19 mouse cellular contexts compared by ENCODE assay signal in the genomic region with DNA sequence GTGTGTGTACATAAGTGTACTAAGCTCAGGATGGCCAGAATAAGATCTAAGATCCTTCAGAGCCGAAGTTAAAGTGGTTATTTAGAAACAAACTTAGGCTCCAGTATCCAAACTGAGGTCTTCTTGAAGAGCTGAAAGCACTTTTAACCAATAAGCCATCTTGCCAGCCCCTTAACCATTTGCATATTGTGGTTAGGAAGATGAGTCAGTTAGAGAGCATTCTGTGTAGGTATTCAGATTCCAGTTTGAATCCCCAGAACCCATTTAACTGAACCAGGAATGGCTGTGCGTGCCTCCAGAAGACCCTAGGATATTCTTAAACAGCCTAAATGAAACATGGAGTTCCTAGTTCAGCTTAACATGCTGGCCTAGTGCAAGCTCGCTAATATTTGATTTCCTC.
DNase-seq lines count a peak whose midpoint lies in the region; ATAC-seq lines count a peak whose summit lies in the region.
"Had no signal": no experiment of that assay in that cellular context is flagged by ENCODE, and none has a peak within 500 bp of the region (broad histone marks: within the 10 kb centered on the region; RNA-seq: fewer than 3 reads in every experiment).

No protein-coding gene starts in this region.

- 86% methylated on average over 3 of the region's 3 CpGs for WGBS in forebrain, embryonic 16.5 days

- no peaks in the 10 kb centered on the region for H3K9me3 ChIP-seq in forebrain, embryonic 16.5 days (ENCODE audit: control insufficient read depth, low read length)
- H3K9me3 ChIP-seq: embryonic facial prominence, embryonic 10.5 days; embryonic facial prominence, embryonic 12.5 days; forebrain, embryonic 13.5 days; forebrain, embryonic 15.5 days had no signal

- H3K27ac ChIP-seq in forebrain, embryonic 16.5 days (ENCODE audit: low read length): no peak overlapping the region
- H3K27ac ChIP-seq: embryonic facial prominence, embryonic 10.5 days; embryonic facial prominence, embryonic 12.5 days; forebrain, embryonic 13.5 days; forebrain, embryonic 15.5 days had no signal

- H3K9ac ChIP-seq in forebrain, embryonic 16.5 days (replicated peaks; ENCODE audit: low read depth, low read length): no peak overlapping the region
- H3K9ac ChIP-seq: embryonic facial prominence, embryonic 12.5 days; forebrain, embryonic 13.5 days; forebrain, embryonic 15.5 days had no signal

- H3K4me1 ChIP-seq in forebrain, embryonic 16.5 days (replicated peaks; ENCODE audit: control insufficient read depth, insufficient read depth, low read length): no peaks in the 10 kb centered on the region
- H3K4me1 ChIP-seq: embryonic facial prominence, embryonic 10.5 days; embryonic facial prominence, embryonic 12.5 days; forebrain, embryonic 13.5 days; forebrain, embryonic 15.5 days had no signal

- H3K36me3 ChIP-seq in forebrain, embryonic 16.5 days (ENCODE audit: control insufficient read depth, insufficient read depth): no peaks in the 10 kb centered on the region
- H3K36me3 ChIP-seq: embryonic facial prominence, embryonic 10.5 days; embryonic facial prominence, embryonic 12.5 days; forebrain, embryonic 15.5 days; G1E had no signal

- H3K4me2 ChIP-seq in forebrain, embryonic 16.5 days (ENCODE audit: low read length): no peak overlapping the region
- H3K4me2 ChIP-seq: embryonic facial prominence, embryonic 12.5 days; forebrain, embryonic 13.5 days; forebrain, embryonic 15.5 days had no signal

- no peaks in the 10 kb centered on the region for H3K27me3 ChIP-seq in forebrain, embryonic 16.5 days (replicated peaks; ENCODE audit: control insufficient read depth, insufficient read depth, low read length)
- H3K27me3 ChIP-seq: embryonic facial prominence, embryonic 12.5 days; forebrain, embryonic 13.5 days; forebrain, embryonic 15.5 days had no signal

- DNase-seq in 3T3-L1 (ENCODE audit: low read depth, low spot score): peak; percentile 2
- peak; percentile 17 for DNase-seq in 416B (ENCODE audit: low read depth)
- peak; percentile 65 for DNase-seq in Muller cell, postnatal 12 days (ENCODE audit: inconsistent ontology term)
- DNase-seq in right cerebral cortex, postnatal 36 days (ENCODE audit: low spot score in 2 of 2): no peak
- DNase-seq in cerebellum, adult 9-11 months: no peak
- DNase-seq: adrenal gland, postnatal 10 days; adrenal gland, postnatal 25 days; cerebellum, adult 11 months; cerebellum, adult 18-20 months; cerebellum, adult 8-10 months; cerebellum, postnatal 10 days; cerebellum, postnatal 25 days had no signal

- ATAC-seq in forebrain, embryonic 16.5 days: no peak
- ATAC-seq: activated CD4-positive, CD25-positive, alpha-beta regulatory T cell, adult 4 months; forebrain, embryonic 13.5 days; forebrain, embryonic 15.5 days had no signal

- H3K4me3 ChIP-seq in forebrain, embryonic 16.5 days (replicated peaks; ENCODE audit: low read length): no peak overlapping the region
- H3K4me3 ChIP-seq: embryonic facial prominence, embryonic 10.5 days; embryonic facial prominence, embryonic 12.5 days; forebrain, embryonic 13.5 days; forebrain, embryonic 15.5 days had no signal

Comparison
In these comparisons a context has a peak if more than half of its experiments do, and no peak if none do; other contexts are left out.
1. DNase-seq: peak in 3T3-L1 (single experiment), 416B (single experiment) and Muller cell, postnatal 12 days (single experiment); none in right cerebral cortex, postnatal 36 days (0 of 2) and cerebellum, adult 9-11 months (single experiment).